In the genomic region with DNA sequence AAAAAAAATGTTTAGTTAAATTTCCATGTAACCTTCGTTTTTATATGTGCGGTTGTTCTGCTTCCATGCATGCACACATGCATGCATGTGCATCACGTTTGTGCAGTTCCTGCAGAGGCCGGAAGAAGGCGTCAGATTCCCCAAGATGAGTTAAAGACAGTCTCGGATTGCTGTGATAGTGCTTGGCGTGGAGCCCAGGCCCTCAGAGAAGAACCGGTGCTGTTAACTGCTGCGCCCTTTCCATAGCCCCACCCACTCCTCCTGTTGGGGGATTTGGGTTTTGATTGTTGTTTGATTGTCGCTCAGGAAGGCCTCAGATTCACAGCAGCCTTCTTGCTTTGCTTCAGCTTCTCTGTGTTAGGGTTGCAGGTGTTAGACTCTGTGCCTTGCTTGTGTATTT, we compare ENCODE assay signal across 9 mouse cellular contexts. TPM values are rescaled to one million over a fixed set of nuclear protein-coding genes. Genes with fewer than 3 reads are reported as not detected.
DNase-seq lines count a peak whose midpoint lies in the region; ATAC-seq lines count a peak whose summit lies in the region.
"Had no signal": no experiment of that assay in that cellular context is flagged by ENCODE, and none has a peak within 500 bp of the region (broad histone marks: within the 10 kb centered on the region; RNA-seq: fewer than 3 reads in every experiment).

No protein-coding gene starts in this region.

- 45% methylated on average over 10 of the region's 10 CpGs for WGBS in midbrain, embryonic 10.5 days
- 36% methylated on average over 10 of the region's 10 CpGs for WGBS in midbrain, embryonic 11.5 days

- no peak for DNase-seq in midbrain, embryonic 10.5 days (ENCODE audit: low spot score)
- no peak for DNase-seq in midbrain, embryonic 11.5 days (ENCODE audit: low spot score, missing footprints)
- DNase-seq in adrenal gland, postnatal 36 days, result peak; percentile 47 to 69
- DNase-seq in gastrocnemius, postnatal 14 days, result peak; percentile 68
- peak; percentile 33 for DNase-seq in kidney, adult 11 months
- DNase-seq in lung, postnatal 14 days, result peak; percentile 79
- DNase-seq in thymus, postnatal 25 days, result peak; percentile 40
- DNase-seq in urinary bladder, adult 2 months (ENCODE audit: low spot score), result no peak

- ATAC-seq in midbrain, embryonic 11.5 days (ENCODE audit: low FRiP score), result no peak

- peaks cover 50% of the 10 kb centered on the region for H3K36me3 ChIP-seq in midbrain, embryonic 10.5 days
- H3K36me3 ChIP-seq in midbrain, embryonic 11.5 days (ENCODE audit: control insufficient read depth, insufficient read depth, low read length), result peaks cover 12% of the 10 kb centered on the region

- H3K4me3 ChIP-seq in midbrain, embryonic 10.5 days, result no peak overlapping the region
- no peak overlapping the region for H3K4me3 ChIP-seq in midbrain, embryonic 11.5 days (ENCODE audit: low read depth, low read length)
- H3K4me3 ChIP-seq: megakaryocyte, embryonic 14.5 days had no signal

- intact Hi-C loops in gastrocnemius, postnatal 14 days (cut with DNase I; ENCODE audit: low total_unique reads), result no loop called here

- H3K4me1 ChIP-seq in midbrain, embryonic 10.5 days, result peaks cover 55% of the 10 kb centered on the region
- H3K4me1 ChIP-seq in midbrain, embryonic 11.5 days (ENCODE audit: control insufficient read depth, insufficient read depth, low read length), result peaks cover 25% of the 10 kb centered on the region

- no peaks in the 10 kb centered on the region for H3K27me3 ChIP-seq in midbrain, embryonic 10.5 days (ENCODE audit: low read depth, poor library complexity, severe bottlenecking)
- H3K27me3 ChIP-seq in midbrain, embryonic 11.5 days (ENCODE audit: control insufficient read depth, insufficient read depth, low read length), result no peaks in the 10 kb centered on the region
- H3K27me3 ChIP-seq: megakaryocyte, embryonic 14.5 days had no signal

- no peak overlapping the region for H3K4me2 ChIP-seq in midbrain, embryonic 11.5 days

- H3K27ac ChIP-seq in midbrain, embryonic 10.5 days (replicated peaks), result peak overlapping the region; percentile 49; the same call in 1 of the 2 replicates
- H3K27ac ChIP-seq in midbrain, embryonic 11.5 days (ENCODE audit: low read depth, low read length), result no peak overlapping the region

- no peaks in the 10 kb centered on the region for H3K9me3 ChIP-seq in midbrain, embryonic 10.5 days (replicated peaks)
- no peaks in the 10 kb centered on the region for H3K9me3 ChIP-seq in midbrain, embryonic 11.5 days (ENCODE audit: control insufficient read depth, low read length)
- H3K9me3 ChIP-seq: megakaryocyte, embryonic 14.5 days had no signal

- no peak overlapping the region for H3K9ac ChIP-seq in midbrain, embryonic 11.5 days (ENCODE audit: low read length)

RNA-seq across cellular contexts. Expression of a gene that starts 10.7 kb away (rescaled TPM):
- polyA plus RNA-seq in midbrain, embryonic 10.5 days (2016; fragmentation: Nextera tagmentation; extraction: Ambion mirVana), result 189 and 265 TPM in 2 replicates
- 282 and 288 TPM in 2 replicates for polyA plus RNA-seq in midbrain, embryonic 11.5 days (2014; fragmentation: Nextera tagmentation; extraction: Ambion mirVana)
- 100 to 1,000 TPM in 1 of 2 experiments, 10 to 100 TPM in 1; 94.0 to 130 TPM for total RNA-seq in adrenal gland, postnatal 36 days (2021)
- total RNA-seq in gastrocnemius, postnatal 14 days (2021), result 10 to 100 TPM; 53.4 to 62.2 TPM
- 96.5 and 122 TPM in 2 replicates for polyA plus RNA-seq in urinary bladder, adult 2 months (2012; rRNA removed)

RNA-seq across cellular contexts. Expression of a gene that starts 44.4 kb away (rescaled TPM):
- 16.7 and 18.2 TPM in 2 replicates for polyA plus RNA-seq in midbrain, embryonic 10.5 days (2016; fragmentation: Nextera tagmentation; extraction: Ambion mirVana)
- 11.1 and 12.6 TPM in 2 replicates for polyA plus RNA-seq in midbrain, embryonic 11.5 days (2014; fragmentation: Nextera tagmentation; extraction: Ambion mirVana)
- 10 to 100 TPM; 14.9 to 18.6 TPM for total RNA-seq in adrenal gland, postnatal 36 days (2021)
- total RNA-seq in gastrocnemius, postnatal 14 days (2021), result under 1 TPM; 0.53 to 0.86 TPM
- 3.3 and 3.5 TPM in 2 replicates for polyA plus RNA-seq in urinary bladder, adult 2 months (2012; rRNA removed)

RNA-seq across cellular contexts. Expression of a gene that starts 44.7 kb away (rescaled TPM):
- polyA plus RNA-seq in midbrain, embryonic 10.5 days (2016; fragmentation: Nextera tagmentation; extraction: Ambion mirVana), result 75.3 and 79.2 TPM in 2 replicates
- 63.7 and 64.1 TPM in 2 replicates for polyA plus RNA-seq in midbrain, embryonic 11.5 days (2014; fragmentation: Nextera tagmentation; extraction: Ambion mirVana)
- 100 to 1,000 TPM in 1 of 2 experiments, 10 to 100 TPM in 1; 96.9 to 101 TPM for total RNA-seq in adrenal gland, postnatal 36 days (2021)
- 10 to 100 TPM; 15.1 to 18.6 TPM for total RNA-seq in gastrocnemius, postnatal 14 days (2021)
- polyA plus RNA-seq in urinary bladder, adult 2 months (2012; rRNA removed), result 77.0 and 87.5 TPM in 2 replicates

RNA-seq across cellular contexts. Expression of a gene that starts 56.2 kb away (rescaled TPM):
- polyA plus RNA-seq in midbrain, embryonic 10.5 days (2016; fragmentation: Nextera tagmentation; extraction: Ambion mirVana), result 59.8 and 59.9 TPM in 2 replicates
- 50.8 and 54.7 TPM in 2 replicates for polyA plus RNA-seq in midbrain, embryonic 11.5 days (2014; fragmentation: Nextera tagmentation; extraction: Ambion mirVana)
- 10 to 100 TPM; 58.8 to 76.2 TPM for total RNA-seq in adrenal gland, postnatal 36 days (2021)
- 10 to 100 TPM; 34.2 to 35.6 TPM for total RNA-seq in gastrocnemius, postnatal 14 days (2021)
- polyA plus RNA-seq in urinary bladder, adult 2 months (2012; rRNA removed), result 47.1 and 50.6 TPM in 2 replicates

RNA-seq across cellular contexts. Expression of a gene that starts 56.2 kb away (rescaled TPM):
- 57.2 and 62.0 TPM in 2 replicates for polyA plus RNA-seq in midbrain, embryonic 10.5 days (2016; fragmentation: Nextera tagmentation; extraction: Ambion mirVana)
- 62.2 and 64.1 TPM in 2 replicates for polyA plus RNA-seq in midbrain, embryonic 11.5 days (2014; fragmentation: Nextera tagmentation; extraction: Ambion mirVana)
- total RNA-seq in adrenal gland, postnatal 36 days (2021), result 10 to 100 TPM; 37.2 to 39.8 TPM
- 10 to 100 TPM; 14.9 to 17.2 TPM for total RNA-seq in gastrocnemius, postnatal 14 days (2021)
- 30.4 and 32.8 TPM in 2 replicates for polyA plus RNA-seq in urinary bladder, adult 2 months (2012; rRNA removed)

Comparison
In these comparisons a context has a peak if more than half of its experiments do, and no peak if none do; other contexts are left out.
1. DNase-seq: peak in adrenal gland, postnatal 36 days (2 of 2), gastrocnemius, postnatal 14 days (single experiment), kidney, adult 11 months (single experiment), lung, postnatal 14 days (single experiment) and thymus, postnatal 25 days (single experiment); none in midbrain, embryonic 10.5 days (single experiment), midbrain, embryonic 11.5 days (single experiment) and urinary bladder, adult 2 months (single experiment).